Mouse (Mus musculus) heart, postnatal 4 days (tissue): ENCODE measurements at regions not wholly inside any gene's neighbourhood (a gene's known extent, or its start where the extent isn't known, plus 50 kb on each side); places are given as distances from the start of the nearest gene placed in this dataset.
"Not testable (repeated sequence)": the region's sequence is repeated elsewhere in the genome, so short reads cannot be mapped to it uniquely, and the experiment has no call there.

Experiments
- DNase-seq: peaks from one replicate; pipeline ENCODE4 v3.0.0; 2021

- DNase-seq = no peak
Observed at GRCm38 (mm10) chr6:66399091-66399755, 136.0 kb upstream of the Mad2l1 start.

GRCm38 (mm10) chr6:66401468-66401867, 133.7 kb upstream of the Mad2l1 start:
- no peak for DNase-seq

DNA sequence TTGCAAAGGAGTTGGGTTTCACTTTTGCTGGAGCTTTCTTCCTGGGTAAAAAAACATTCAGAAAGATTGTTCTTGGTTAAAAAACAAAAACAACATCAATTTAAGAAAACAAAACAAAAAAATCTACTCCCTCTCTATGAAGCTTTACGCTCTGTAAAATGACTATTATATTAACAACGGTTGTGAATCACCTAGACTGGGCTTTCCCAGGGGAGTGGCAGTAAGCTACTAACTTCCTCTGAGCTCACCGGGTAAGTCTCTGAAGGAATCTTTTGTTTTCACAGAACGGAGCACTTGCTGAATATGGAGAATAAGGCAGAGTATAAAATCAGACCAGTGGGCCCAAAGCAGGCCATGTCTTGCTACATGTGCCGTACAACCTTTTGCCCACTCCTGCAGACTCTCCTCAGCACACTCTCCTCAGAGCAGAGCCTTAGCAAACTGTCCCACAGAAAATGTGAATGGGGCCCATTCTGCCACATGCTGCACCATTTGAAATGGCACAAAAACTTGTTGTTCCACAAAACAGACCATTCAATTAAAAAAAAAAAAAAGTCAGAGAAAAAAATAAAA, 133.2 kb upstream of the Mad2l1 start:
- no peak for DNase-seq

DNA sequence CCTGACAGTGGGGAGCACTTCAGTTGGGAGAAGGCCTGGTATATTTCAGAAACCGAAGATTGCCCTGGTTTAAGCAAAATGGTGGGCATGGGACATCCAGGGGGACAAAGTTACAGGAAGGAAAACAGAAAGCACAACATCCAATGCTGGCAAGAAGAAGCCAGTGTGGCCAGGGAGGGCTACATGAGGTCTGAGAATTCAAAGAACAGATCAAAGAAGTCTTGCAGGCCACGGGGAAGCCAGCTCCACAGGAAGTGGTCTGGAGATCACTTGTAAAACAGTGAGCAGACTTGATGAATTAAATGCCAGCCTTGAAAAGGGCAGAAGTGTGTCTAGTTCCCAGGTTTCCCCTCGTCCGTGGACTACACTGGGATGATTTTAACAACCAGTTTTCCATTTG, 120.4 kb upstream of the Mad2l1 start:
- DNase-seq = no peak

DNA sequence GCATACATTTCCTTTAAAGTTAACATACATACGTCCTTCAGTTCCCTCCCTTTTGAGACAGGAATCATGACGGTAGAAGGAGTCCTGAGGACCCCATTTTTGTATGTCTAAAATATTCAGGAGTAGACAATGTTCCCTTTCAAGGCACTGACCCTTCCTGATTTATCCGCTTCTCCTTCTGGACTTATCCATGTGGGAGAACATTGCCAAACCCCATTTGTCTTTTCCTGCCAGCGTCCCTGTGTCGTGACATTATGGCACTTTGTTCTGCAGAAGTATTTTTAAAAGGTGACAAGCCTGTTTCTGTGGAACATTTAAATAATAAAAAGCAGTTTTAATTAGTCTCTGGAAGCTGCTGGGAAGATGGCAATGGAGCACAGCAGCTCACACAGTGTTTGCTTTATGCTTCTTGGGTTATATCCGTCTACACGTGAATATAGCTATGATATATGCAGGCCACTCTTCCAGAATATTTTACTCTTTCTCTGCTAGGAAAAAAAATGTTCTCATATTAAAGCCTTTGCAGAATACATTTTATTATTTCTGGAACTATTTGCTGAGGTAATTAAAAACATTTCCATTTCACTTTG, 115.6 kb upstream of the Mad2l1 start:
- no peak for DNase-seq

GRCm38 (mm10) chr6:66428370-66428769, 106.8 kb upstream of the Mad2l1 start:
- no peak for DNase-seq

- not testable (repeated sequence) for DNase-seq
Observed at GRCm38 (mm10) chr6:66450408-66450807, 84.8 kb upstream of the Mad2l1 start.

DNA sequence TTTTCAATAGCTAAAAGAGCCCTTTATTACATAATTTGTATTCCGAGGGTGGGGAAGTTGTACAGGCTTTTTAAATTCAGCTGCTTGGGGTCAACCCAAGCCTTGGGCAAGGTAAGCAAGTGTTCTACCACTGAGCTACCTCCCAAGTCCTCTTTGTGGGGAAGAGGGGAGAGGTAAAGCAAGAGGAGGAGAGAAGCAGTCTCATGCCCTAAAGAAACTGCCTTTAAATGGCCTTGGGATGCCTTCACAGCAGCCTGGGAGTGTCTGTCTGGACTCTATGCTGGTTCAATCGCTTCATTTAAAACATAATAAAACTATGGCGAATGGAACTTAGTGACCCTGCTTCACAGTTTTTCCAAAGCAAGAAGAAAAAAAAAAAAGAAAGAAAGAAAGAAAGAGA, 77.0 kb upstream of the Mad2l1 start:
- no peak for DNase-seq

- no peak for DNase-seq
Observed at GRCm38 (mm10) chr6:66464540-66464939, 70.7 kb upstream of the Mad2l1 start.

GRCm38 (mm10) chr6:66465137-66465853, 69.9 kb upstream of the Mad2l1 start:
- no peak for DNase-seq

GRCm38 (mm10) chr6:66466757-66467156, 68.4 kb upstream of the Mad2l1 start:
- DNase-seq = no peak

DNA sequence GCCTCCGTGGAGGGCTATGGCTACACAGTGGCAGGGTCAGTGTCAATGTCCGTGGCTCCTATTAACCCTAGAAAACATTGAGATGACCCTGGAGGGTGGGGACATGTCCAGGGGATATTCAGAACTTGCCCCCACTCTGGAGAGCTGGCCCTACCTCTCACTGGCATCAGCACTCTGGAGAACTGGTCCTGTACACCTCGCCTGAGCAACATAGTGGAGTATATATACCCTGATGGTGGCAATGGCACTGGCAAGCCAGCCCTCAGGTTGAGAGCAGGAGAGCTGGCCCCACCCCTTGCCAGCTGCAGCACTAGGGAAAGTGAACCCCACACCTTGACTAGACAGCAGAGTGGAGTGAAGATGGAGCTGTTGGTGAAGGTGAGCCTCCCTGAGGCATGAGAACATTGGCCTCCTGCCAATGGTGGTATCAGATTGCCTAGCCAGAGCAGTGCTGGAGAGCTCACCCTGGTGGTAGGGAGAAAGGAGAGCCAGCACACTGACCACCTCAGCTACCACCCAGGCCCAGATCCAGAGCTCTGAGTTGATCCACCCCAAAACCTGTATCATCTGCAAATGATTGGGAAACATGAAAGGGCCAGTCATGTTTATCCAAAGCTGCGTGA, 64.5 kb upstream of the Mad2l1 start:
- DNase-seq = no peak

GRCm38 (mm10) chr6:66471786-66472185, 63.4 kb upstream of the Mad2l1 start:
- no peak for DNase-seq

DNA sequence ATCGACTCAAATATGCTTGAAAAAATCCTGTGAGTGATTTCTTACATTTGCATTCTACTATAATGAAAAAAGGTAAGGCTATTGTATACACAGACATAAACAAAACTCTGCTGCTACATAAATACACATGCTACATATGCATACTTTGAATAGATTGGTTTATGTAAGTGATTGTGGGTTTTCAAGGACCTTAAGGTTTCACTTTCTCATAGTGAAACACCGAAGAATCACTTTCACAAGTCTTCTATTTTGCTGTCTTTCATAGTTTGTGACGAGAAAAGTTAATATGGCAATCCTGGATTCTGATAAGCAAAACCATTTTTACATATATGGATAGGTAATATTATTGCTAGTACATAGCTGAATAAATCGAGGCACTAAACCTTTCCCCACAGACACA, 62.5 kb upstream of the Mad2l1 start:
- DNase-seq = no peak

GRCm38 (mm10) chr6:66477575-66477974, 57.6 kb upstream of the Mad2l1 start:
- DNase-seq = no peak

GRCm38 (mm10) chr6:66478326-66478964, 56.7 kb upstream of the Mad2l1 start:
- no peak for DNase-seq

DNA sequence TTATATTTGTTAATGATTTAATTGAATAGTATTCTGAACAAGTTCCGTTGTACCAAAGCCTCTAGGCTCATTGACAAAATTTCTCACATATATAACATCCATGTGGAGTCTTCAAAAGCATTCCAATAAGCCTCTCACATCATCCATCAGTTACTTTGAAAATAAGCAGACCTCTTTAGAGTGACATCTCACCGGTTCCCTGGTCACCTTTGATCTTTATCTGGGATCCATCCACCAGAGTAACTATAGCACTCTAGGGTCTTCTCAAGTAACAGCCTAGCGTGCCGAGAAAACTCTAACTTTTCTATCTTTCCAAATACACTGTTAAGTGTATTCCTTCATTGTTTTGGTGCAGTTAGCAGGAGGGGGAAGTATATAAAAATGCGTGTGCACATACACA, 55.6 kb upstream of the Mad2l1 start:
- DNase-seq = no peak

- no peak for DNase-seq
Observed at GRCm38 (mm10) chr6:66480207-66480606, 55.0 kb upstream of the Mad2l1 start.

DNA sequence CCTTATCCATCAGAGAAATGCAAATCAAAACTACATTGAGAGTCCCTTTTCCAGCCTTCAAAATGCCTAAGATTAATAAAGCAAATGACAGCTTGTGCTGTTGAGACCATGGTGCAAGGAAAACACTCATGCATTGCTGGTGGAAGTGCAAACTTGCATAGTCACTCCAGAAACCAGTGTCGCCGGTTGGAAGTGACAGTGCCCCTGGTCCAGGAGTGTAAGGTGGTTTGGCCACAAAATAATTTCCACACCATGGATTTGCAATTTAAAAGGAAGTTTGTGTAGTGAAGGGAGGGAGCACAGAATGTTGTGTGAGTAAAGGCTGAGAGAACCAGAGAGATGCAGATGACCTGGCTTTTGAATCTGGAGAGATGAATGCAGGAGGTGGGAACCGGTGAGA, 52.4 kb upstream of the Mad2l1 start:
- no peak for DNase-seq
